Mouse (Mus musculus): Measurements from ENCODE around the gene Gucy2e. TPM values are rescaled to one million over a fixed set of nuclear protein-coding genes. Genes with fewer than 3 reads are reported as not detected.

Gene Gucy2e
- not detected in 2 replicates for total RNA-seq (2017)

- no peak for ATAC-seq (ENCODE audit: extremely low read depth, insufficient number of reproducible peaks, low FRiP score, poor library complexity, severe bottlenecking)
Measured at GRCm38 (mm10) chr11:69236926-69237260, at the start of gene Gucy2e. TSS of gene Gucy2e (minus strand) at chr11:69237036.

- no peak for ATAC-seq (ENCODE audit: extremely low read depth, insufficient number of reproducible peaks, low FRiP score, poor library complexity, severe bottlenecking)
Measured at GRCm38 (mm10) chr11:69277267-69277666, 40.4 kb upstream of the Gucy2e start.

GRCm38 (mm10) chr11:69276081-69276480, 39.2 kb upstream of the Gucy2e start:
- no peak for ATAC-seq (ENCODE audit: extremely low read depth, insufficient number of reproducible peaks, low FRiP score, poor library complexity, severe bottlenecking)

- no peak for ATAC-seq (ENCODE audit: extremely low read depth, insufficient number of reproducible peaks, low FRiP score, poor library complexity, severe bottlenecking)
Measured at GRCm38 (mm10) chr11:69275650-69276049, 38.8 kb upstream of the Gucy2e start.

DNA sequence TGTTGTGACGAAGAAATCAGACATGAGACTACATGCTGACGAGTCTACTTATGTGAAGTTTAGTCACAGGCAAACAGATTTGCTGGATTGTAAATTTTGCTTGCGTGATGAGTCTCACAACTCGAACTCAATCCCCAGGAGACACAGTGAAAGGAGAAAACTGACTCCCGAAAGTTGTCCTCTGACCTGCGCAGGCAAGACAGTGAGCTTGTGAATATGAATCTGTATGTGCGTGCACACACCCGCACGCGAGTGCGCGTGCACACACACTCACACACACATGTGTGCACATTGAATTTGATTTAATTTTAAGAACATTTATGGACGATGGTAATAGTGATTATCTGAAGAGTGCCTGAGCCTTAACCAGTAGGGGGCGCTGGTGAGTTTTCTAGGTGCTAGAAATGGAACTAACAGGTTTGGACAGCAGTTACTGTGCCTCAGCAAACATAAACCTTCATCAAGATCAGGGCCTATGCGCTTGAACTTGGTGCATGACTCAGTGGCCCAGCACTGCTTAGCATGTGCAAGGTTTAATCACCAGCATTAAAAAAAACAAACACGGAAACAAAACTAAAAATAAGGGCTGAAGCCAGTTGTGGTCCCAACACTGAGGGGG, 35.4 kb upstream of the Gucy2e start:
- peak; percentile 43; the same call in 1 of the 2 replicates for ATAC-seq (ENCODE audit: extremely low read depth, insufficient number of reproducible peaks, low FRiP score, poor library complexity, severe bottlenecking)

- ATAC-seq (ENCODE audit: extremely low read depth, insufficient number of reproducible peaks, low FRiP score, poor library complexity, severe bottlenecking) = peak; percentile 60; the same call in 1 of the 2 replicates
Measured at GRCm38 (mm10) chr11:69269575-69269974, 32.7 kb upstream of the Gucy2e start.

GRCm38 (mm10) chr11:69268100-69268499, 31.3 kb upstream of the Gucy2e start:
- no peak for ATAC-seq (ENCODE audit: extremely low read depth, insufficient number of reproducible peaks, low FRiP score, poor library complexity, severe bottlenecking)

DNA sequence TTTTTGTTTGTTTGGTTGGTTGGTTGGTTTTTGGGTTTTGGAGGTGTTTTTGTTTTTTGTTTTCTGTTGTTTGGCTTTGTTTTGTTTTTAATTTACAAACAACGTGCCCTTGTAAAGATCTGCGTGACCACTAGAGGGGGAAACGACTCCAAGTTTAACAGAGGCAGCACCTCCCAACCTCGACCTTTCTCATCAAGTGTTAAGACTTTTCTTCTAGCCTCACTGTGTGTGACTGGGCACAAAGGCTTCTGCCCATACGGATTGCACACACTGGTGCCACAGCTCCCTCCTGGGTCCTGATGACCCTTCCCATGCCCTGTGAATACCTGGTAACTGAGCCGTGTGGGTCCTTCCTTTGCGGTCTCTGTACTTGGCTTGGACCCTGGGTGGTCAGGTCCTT, 30.5 kb upstream of the Gucy2e start:
- ATAC-seq (ENCODE audit: extremely low read depth, insufficient number of reproducible peaks, low FRiP score, poor library complexity, severe bottlenecking) = no peak

- peak; percentile 40; the same call in 1 of the 2 replicates for ATAC-seq (ENCODE audit: extremely low read depth, insufficient number of reproducible peaks, low FRiP score, poor library complexity, severe bottlenecking)
Measured at GRCm38 (mm10) chr11:69266253-69266652, 29.4 kb upstream of the Gucy2e start.

DNA sequence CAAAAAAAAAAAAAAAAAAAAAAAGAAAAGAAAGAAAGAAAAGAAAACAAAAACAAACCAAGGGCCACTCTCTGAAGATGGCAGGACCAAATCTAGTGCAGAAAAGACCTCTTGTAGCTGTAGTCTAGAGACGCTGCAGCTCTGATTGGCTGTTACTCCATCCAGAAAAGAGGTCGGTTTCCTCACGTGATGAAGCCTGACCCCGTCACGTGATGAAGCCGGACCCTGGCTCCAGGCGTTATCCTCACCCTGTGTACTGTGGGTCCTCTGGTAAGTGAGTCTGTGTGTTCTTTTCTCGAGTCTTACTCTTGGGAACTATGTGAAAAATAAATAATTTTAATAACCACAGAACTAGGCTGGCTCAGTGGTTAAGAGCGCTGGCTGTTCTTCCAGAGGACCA, 28.6 kb upstream of the Gucy2e start:
- no peak for ATAC-seq (ENCODE audit: extremely low read depth, insufficient number of reproducible peaks, low FRiP score, poor library complexity, severe bottlenecking)

- ATAC-seq (ENCODE audit: extremely low read depth, insufficient number of reproducible peaks, low FRiP score, poor library complexity, severe bottlenecking) = no peak
Measured at GRCm38 (mm10) chr11:69264276-69264675, 27.4 kb upstream of the Gucy2e start.

DNA sequence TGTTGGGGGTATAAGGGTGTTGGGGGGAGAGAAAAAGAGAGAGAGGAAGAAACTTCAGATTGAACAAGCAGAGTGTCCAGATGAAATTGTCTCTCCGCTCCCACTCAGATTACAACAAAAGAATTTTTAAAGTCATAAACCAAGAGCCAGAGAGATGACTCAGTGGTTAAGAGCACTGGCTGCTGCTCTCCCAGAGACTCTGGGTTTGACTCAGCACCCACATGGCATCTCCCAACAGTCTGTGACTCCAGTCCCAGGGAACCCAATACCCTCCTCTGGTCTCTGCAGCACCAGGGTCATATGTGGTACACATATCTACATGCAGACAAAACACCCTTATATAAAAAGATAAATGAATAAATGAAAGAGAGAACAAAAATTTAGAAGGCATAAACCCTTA, 23.3 kb upstream of the Gucy2e start:
- no peak for ATAC-seq (ENCODE audit: extremely low read depth, insufficient number of reproducible peaks, low FRiP score, poor library complexity, severe bottlenecking)

DNA sequence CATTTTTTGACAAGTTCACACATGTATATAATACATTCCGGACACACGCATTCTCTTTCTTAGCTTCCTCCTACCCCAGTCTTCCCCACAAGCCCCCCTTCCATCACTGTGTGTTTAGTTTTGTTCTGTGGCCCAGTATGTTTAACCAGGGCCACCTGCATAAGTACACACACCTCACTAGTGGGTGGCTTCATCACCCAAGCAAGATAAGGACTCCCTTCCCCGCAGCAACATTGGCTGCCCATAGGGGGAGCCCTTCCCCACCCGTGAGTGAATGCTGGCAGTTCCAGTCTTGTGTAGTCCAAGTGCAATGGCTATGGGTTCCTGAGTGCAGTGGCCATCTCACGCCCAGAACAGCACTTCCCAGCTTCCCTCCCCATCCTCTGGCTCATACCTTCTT, 21.5 kb upstream of the Gucy2e start:
- ATAC-seq (ENCODE audit: extremely low read depth, insufficient number of reproducible peaks, low FRiP score, poor library complexity, severe bottlenecking) = peak; percentile 73

DNA sequence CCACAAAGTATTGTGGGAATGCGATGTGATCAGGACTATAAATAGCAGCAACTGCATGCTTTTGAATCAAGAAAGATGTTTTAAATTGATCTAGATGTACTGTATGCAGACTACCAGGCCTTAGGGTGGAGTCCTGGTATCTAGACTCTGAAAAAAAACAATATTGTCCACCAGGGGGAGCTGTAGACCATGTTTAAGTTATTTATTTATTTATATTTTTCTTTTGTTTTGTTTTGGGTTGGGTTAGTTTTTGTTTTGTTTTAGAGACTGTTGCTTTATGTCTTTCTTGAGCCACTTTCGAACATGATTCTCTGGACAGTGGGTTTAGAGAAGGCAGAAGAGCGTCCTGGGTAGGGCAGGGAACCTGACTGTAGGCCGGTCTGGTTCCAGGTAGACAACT, 21.0 kb upstream of the Gucy2e start:
- peak; percentile 37 for ATAC-seq (ENCODE audit: extremely low read depth, insufficient number of reproducible peaks, low FRiP score, poor library complexity, severe bottlenecking)

DNA sequence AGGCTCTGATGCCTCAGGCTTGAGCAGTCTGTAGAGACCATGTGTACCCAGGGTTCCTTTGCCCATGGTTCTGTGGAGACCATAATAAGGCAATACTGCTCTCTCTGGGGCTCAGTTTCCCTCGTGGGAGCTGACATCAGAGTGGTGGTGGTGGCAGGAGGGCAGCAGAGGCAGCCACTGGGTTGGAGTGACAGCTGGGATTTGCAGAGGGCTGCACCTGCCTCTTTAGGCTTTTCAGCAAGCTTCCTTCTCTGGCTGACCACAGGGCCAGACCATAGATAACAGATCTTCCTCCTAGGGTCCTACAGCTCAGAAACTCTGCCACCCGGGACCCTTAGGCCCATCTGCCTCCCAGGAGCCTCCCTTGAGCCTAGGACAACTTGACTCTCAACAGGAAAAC, 20.2 kb upstream of the Gucy2e start:
- no peak for ATAC-seq (ENCODE audit: extremely low read depth, insufficient number of reproducible peaks, low FRiP score, poor library complexity, severe bottlenecking)

DNA sequence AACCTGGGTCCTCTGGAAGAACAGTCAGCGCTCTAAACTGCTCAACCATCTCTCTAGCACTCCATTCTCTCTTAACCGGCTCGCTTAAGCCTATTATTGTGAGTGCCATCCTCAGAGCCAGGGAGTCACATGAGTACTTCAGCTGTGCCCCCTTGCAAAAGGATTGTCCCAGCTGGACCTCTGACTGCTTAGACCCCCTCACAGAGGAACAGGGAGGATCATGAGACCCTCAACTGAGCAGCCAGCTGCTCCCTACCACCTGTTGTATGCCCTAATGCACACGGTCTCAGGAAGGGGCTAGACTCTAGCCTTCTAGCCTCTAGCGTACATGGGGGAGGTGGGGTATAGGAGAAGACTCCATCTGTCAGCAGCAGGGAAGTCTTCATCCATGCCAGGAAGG, 18.0 kb upstream of the Gucy2e start:
- ATAC-seq (ENCODE audit: extremely low read depth, insufficient number of reproducible peaks, low FRiP score, poor library complexity, severe bottlenecking) = no peak

DNA sequence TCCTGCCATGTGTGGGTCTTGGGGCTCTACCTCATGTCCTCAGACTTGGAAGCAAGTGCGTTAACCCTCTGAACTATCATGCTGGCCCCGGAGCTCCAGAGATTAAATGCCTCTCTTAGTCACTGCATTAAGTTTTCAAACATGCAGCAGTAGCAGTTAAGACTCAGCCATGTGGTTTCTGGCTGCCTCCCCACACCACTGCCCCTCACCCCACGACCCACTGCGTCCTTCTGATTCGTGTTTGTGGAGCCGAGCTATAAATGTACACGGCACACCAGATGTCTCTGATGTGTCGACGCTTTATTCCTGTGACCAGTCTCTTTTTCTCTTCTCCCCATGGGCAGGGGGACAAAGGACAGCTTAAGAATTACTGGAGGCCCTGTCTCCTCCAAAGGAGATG, 16.3 kb upstream of the Gucy2e start:
- ATAC-seq (ENCODE audit: extremely low read depth, insufficient number of reproducible peaks, low FRiP score, poor library complexity, severe bottlenecking) = no peak

GRCm38 (mm10) chr11:69251953-69252352, 15.1 kb upstream of the Gucy2e start:
- no peak for ATAC-seq (ENCODE audit: extremely low read depth, insufficient number of reproducible peaks, low FRiP score, poor library complexity, severe bottlenecking)

DNA sequence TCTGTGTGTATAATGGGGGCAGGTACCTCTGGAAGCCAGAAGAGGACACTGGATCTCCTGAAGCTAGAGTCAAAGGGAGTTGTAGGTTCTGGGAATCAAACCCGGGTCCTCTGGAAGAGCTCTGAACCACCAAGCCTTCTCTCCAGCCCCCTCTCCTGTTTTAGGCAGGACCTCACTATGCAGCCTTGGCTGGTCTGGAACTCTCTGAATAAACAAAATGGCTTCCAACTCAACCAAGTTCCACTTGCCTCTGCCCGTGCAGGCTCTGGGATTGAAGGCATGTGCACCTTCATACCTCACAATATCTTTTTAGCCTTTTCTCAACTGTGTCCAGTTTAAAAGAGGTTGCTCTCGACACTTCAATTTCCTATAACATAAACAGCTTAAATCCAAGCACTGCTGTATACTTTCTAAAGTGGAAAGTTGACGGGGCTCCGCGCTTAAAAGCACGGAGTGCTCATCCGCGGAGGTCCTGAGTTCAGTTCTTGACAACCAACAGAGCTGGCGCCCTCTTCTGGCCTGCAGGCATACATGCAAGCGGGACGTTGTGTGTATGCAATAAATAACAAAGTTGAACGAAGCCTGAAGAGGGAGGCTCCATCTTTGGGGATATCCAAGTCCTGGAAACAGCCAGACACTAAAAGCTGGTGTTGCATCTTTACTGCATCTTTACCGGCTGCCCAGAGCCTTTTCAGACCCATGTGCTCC, 14.5 kb upstream of the Gucy2e start:
- no peak for ATAC-seq (ENCODE audit: extremely low read depth, insufficient number of reproducible peaks, low FRiP score, poor library complexity, severe bottlenecking)

- ATAC-seq (ENCODE audit: extremely low read depth, insufficient number of reproducible peaks, low FRiP score, poor library complexity, severe bottlenecking) = no peak
Measured at GRCm38 (mm10) chr11:69250106-69250505, 13.3 kb upstream of the Gucy2e start.

DNA sequence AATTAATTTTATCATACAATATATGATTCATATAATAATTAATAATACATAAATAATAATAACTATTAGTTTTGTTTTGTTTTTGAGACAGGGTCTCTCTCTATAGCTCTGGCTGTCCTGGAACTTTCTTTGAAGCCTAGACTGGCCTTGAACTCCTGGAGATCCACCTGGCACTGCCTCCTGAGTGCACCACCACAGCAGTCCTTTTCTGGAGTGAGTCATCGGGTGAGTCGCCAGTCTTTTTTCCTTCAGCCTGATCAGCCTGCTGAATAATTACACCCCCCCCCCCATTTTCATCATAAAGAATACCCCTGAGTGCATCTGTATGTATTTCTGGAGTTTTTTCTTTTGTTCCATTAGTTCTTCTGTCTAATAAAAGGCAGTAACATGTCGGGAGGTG, 12.3 kb upstream of the Gucy2e start:
- no peak for ATAC-seq (ENCODE audit: extremely low read depth, insufficient number of reproducible peaks, low FRiP score, poor library complexity, severe bottlenecking)

Measured in neutrophil, adult 5-6 weeks (primary cell).